Comparison of ENCODE assay signal across 9 mouse cellular contexts in genomic region chr10:115248041-115248440, GRCm38 (mm10). TPM values are rescaled to one million over a fixed set of nuclear protein-coding genes. Genes with fewer than 3 reads are reported as not detected.
A peak's percentile ranks its signal among the peaks of the same experiment; 100 is the strongest.
DNase-seq lines count a peak whose midpoint lies in the region; ATAC-seq and TF ChIP-seq lines count a peak whose summit lies in the region.
"Had no signal": no experiment of that assay in that cellular context is flagged by ENCODE, and none has a peak within 500 bp of the region (broad histone marks: within the 10 kb centered on the region; RNA-seq: fewer than 3 reads in every experiment).

No protein-coding gene starts in this region.

- no peak for TF ChIP-seq EP300 in lung, postnatal 0 days (IDR thresholded peaks at IDR 0.05)

- H3K4me2 ChIP-seq in hindbrain, embryonic 15.5 days, result 0 out of 2 replicates have a peak overlapping the region, but pooled peaks have one; percentile 4
- no peak overlapping the region for H3K4me2 ChIP-seq in hindbrain, embryonic 11.5 days (replicated peaks; ENCODE audit: low read depth, low read length)
- H3K4me2 ChIP-seq in liver, embryonic 15.5 days, result peak overlapping the region; percentile 44
- H3K4me2 ChIP-seq in lung, postnatal 0 days (replicated peaks; ENCODE audit: low read depth, low read length), result no peak overlapping the region
- H3K4me2 ChIP-seq: forebrain, embryonic 12.5 days had no signal

- no peak overlapping the region for H3K4me3 ChIP-seq in hindbrain, embryonic 15.5 days
- no peak overlapping the region for H3K4me3 ChIP-seq in hindbrain, embryonic 11.5 days (ENCODE audit: low read depth, low read length)
- H3K4me3 ChIP-seq in liver, embryonic 15.5 days (replicated peaks), result peak overlapping the region; percentile 2; the same call in 1 of the 2 replicates
- no peak overlapping the region for H3K4me3 ChIP-seq in lung, postnatal 0 days (ENCODE audit: low read depth, low read length)
- no peak overlapping the region for H3K4me3 ChIP-seq in lung, adult 2 months (replicated peaks; ENCODE audit: extremely low read depth, low read depth, low read length)
- H3K4me3 ChIP-seq: forebrain, embryonic 12.5 days had no signal

- H3K9me3 ChIP-seq in hindbrain, embryonic 15.5 days, result no peaks in the 10 kb centered on the region
- H3K9me3 ChIP-seq in hindbrain, embryonic 11.5 days (ENCODE audit: control insufficient read depth, low read length), result no peaks in the 10 kb centered on the region
- no peaks in the 10 kb centered on the region for H3K9me3 ChIP-seq in liver, embryonic 15.5 days (replicated peaks)
- H3K9me3 ChIP-seq in lung, postnatal 0 days (ENCODE audit: low read length), result no peaks in the 10 kb centered on the region
- H3K9me3 ChIP-seq: forebrain, embryonic 12.5 days had no signal

- WGBS in hindbrain, embryonic 15.5 days, result 31% methylated on average over 7 of the region's 7 CpGs
- 29% methylated on average over 7 of the region's 7 CpGs for WGBS in hindbrain, embryonic 11.5 days
- 10% methylated on average over 7 of the region's 7 CpGs for WGBS in liver, embryonic 15.5 days (ENCODE audit: insufficient replicate concordance)
- WGBS in lung, postnatal 0 days, result 46% methylated on average over 7 of the region's 7 CpGs
- 39% methylated on average over 7 of the region's 7 CpGs for WGBS in lung, adult 2 months

- no peaks in the 10 kb centered on the region for H3K27me3 ChIP-seq in hindbrain, embryonic 15.5 days
- no peaks in the 10 kb centered on the region for H3K27me3 ChIP-seq in hindbrain, embryonic 11.5 days (ENCODE audit: control insufficient read depth, insufficient read depth, low read length)
- no peaks in the 10 kb centered on the region for H3K27me3 ChIP-seq in liver, embryonic 15.5 days
- no peaks in the 10 kb centered on the region for H3K27me3 ChIP-seq in lung, postnatal 0 days (replicated peaks; ENCODE audit: insufficient read depth, low read length)
- H3K27me3 ChIP-seq: forebrain, embryonic 12.5 days had no signal

- H3K9ac ChIP-seq in hindbrain, embryonic 15.5 days, result no peak overlapping the region
- H3K9ac ChIP-seq in hindbrain, embryonic 11.5 days (ENCODE audit: low read depth, low read length), result no peak overlapping the region
- no peak overlapping the region; the same call in 1 of the 2 replicates for H3K9ac ChIP-seq in liver, embryonic 15.5 days
- H3K9ac ChIP-seq in lung, postnatal 0 days (replicated peaks; ENCODE audit: low read depth), result no peak overlapping the region
- H3K9ac ChIP-seq: forebrain, embryonic 12.5 days had no signal

- no peak overlapping the region for H3K27ac ChIP-seq in hindbrain, embryonic 15.5 days (replicated peaks)
- no peak overlapping the region for H3K27ac ChIP-seq in hindbrain, embryonic 11.5 days (ENCODE audit: low read depth, low read length)
- peak overlapping the region; percentile 38; the same call in 1 of the 2 replicates for H3K27ac ChIP-seq in liver, embryonic 15.5 days (replicated peaks)
- no peak overlapping the region for H3K27ac ChIP-seq in lung, postnatal 0 days (ENCODE audit: low read length)
- H3K27ac ChIP-seq: forebrain, embryonic 12.5 days had no signal

- TF ChIP-seq CTCF in brain, embryonic 14.5 days (IDR thresholded peaks at IDR 0.05; ENCODE audit: borderline replicate concordance, extremely low read depth, insufficient read depth, insufficient read length), result no peak
- TF ChIP-seq CTCF in lung, postnatal 0 days (IDR thresholded peaks at IDR 0.05), result no peak
- TF ChIP-seq CTCF in lung, adult 2 months (IDR thresholded peaks at IDR 0.05; ENCODE audit: insufficient read depth, low read length), result no peak

- no peak for TF ChIP-seq POLR2A in brain, embryonic 14.5 days (IDR thresholded peaks at IDR 0.05; ENCODE audit: borderline replicate concordance, extremely low read depth, insufficient read depth, insufficient read length, poor library complexity, severe bottlenecking)
- TF ChIP-seq POLR2A in lung, adult 2 months (IDR thresholded peaks at IDR 0.05; ENCODE audit: borderline replicate concordance, extremely low read depth, low read depth, low read length), result no peak

- ATAC-seq in hindbrain, embryonic 15.5 days (ENCODE audit: low FRiP score, low read depth), result no peak
- no peak for ATAC-seq in hindbrain, embryonic 11.5 days (ENCODE audit: low FRiP score)
- ATAC-seq in liver, embryonic 15.5 days (ENCODE audit: insufficient read depth), result no peak
- no peak for ATAC-seq in lung, postnatal 0 days

- no peak for DNase-seq in hindbrain, embryonic 11.5 days (ENCODE audit: low spot score)
- peak; percentile 7 for DNase-seq in brain, embryonic 14.5 days (ENCODE audit: low read depth)
- peak; percentile 15 for DNase-seq in kidney, adult 18-20 months
- DNase-seq in lung, postnatal 0 days (ENCODE audit: low spot score), result no peak
- DNase-seq in lung, adult 2 months, result no peak
- DNase-seq in layer of hippocampus, postnatal 36 days, result no peak

- peaks cover 24% of the 10 kb centered on the region for H3K4me1 ChIP-seq in hindbrain, embryonic 15.5 days (replicated peaks)
- no peaks in the 10 kb centered on the region for H3K4me1 ChIP-seq in hindbrain, embryonic 11.5 days (replicated peaks; ENCODE audit: control insufficient read depth, insufficient read depth, low read length)
- H3K4me1 ChIP-seq in liver, embryonic 15.5 days (replicated peaks), result peaks cover 66% of the 10 kb centered on the region
- H3K4me1 ChIP-seq in lung, postnatal 0 days (ENCODE audit: insufficient read depth, low read depth, low read length), result peaks cover 6% of the 10 kb centered on the region
- peaks cover 7% of the 10 kb centered on the region for H3K4me1 ChIP-seq in lung, adult 2 months (ENCODE audit: control insufficient read depth, insufficient read depth, low read length)

- no peaks in the 10 kb centered on the region for H3K36me3 ChIP-seq in hindbrain, embryonic 15.5 days
- no peaks in the 10 kb centered on the region for H3K36me3 ChIP-seq in hindbrain, embryonic 11.5 days (ENCODE audit: control insufficient read depth, insufficient read depth, low read length)
- H3K36me3 ChIP-seq in liver, embryonic 15.5 days (replicated peaks), result no peaks in the 10 kb centered on the region
- no peaks in the 10 kb centered on the region for H3K36me3 ChIP-seq in lung, postnatal 0 days (ENCODE audit: insufficient read depth, low read length)
- H3K36me3 ChIP-seq: forebrain, embryonic 12.5 days had no signal

RNA-seq across cellular contexts. Expression of gene Tbc1d15, which starts 3.2 kb away (rescaled TPM):
- polyA plus RNA-seq in hindbrain, embryonic 15.5 days (2015; fragmentation: Nextera tagmentation; extraction: Ambion mirVana), result 26.1 and 31.7 TPM in 2 replicates
- polyA plus RNA-seq in hindbrain, embryonic 11.5 days (2014; fragmentation: Nextera tagmentation; extraction: Ambion mirVana), result 45.3 and 55.4 TPM in 2 replicates
- polyA plus RNA-seq in brain, embryonic 14.5 days (2012; rRNA removed), result 18.1 and 20.8 TPM in 2 replicates
- polyA plus RNA-seq in liver, embryonic 15.5 days (2015; fragmentation: Nextera tagmentation; extraction: Ambion mirVana), result 33.1 and 33.8 TPM in 2 replicates
- 47.9 and 49.9 TPM in 2 replicates for polyA plus RNA-seq in lung, postnatal 0 days (2015; fragmentation: Nextera tagmentation; extraction: Ambion mirVana)
- 5.2 and 12.8 TPM in 2 replicates for polyA plus RNA-seq in lung, adult 2 months (2012; rRNA removed)
- total RNA-seq in layer of hippocampus, postnatal 36 days (2021), result 10 to 100 TPM; 59.1 to 62.0 TPM

Comparison
In these comparisons a context has a peak if more than half of its experiments do, and no peak if none do; other contexts are left out.
1. H3K4me2 ChIP-seq: peak in hindbrain, embryonic 15.5 days (single experiment) and liver, embryonic 15.5 days (single experiment); none in hindbrain, embryonic 11.5 days (single experiment) and lung, postnatal 0 days (single experiment).
2. DNase-seq: peak in brain, embryonic 14.5 days (single experiment) and kidney, adult 18-20 months (single experiment); none in hindbrain, embryonic 11.5 days (single experiment), lung, postnatal 0 days (single experiment), lung, adult 2 months (single experiment) and layer of hippocampus, postnatal 36 days (0 of 2).